Mouse (Mus musculus) cortical plate, adult 2 months (tissue): ENCODE measurements at regions not wholly inside any gene's neighbourhood (a gene's known extent, or its start where the extent isn't known, plus 50 kb on each side); places are given as distances from the start of the nearest gene placed in this dataset.

ENCODE experiments used
- H3K27ac ChIP-seq: fragments of 200-500 bp; 2 replicates; pipeline ENCODE4 v1.5.1; 2012; ENCODE audit warnings: low read length, control low read depth, inconsistent platforms; ENCODE audit not compliant: insufficient read depth
- H3K4me1 ChIP-seq: fragments of 200-500 bp; 2 replicates; pipeline ENCODE4 v1.6.1; 2011; ENCODE audit warnings: low read length; ENCODE audit not compliant: control insufficient read depth, insufficient read depth
- H3K4me3 ChIP-seq: fragments of 200-500 bp; 2 replicates; pipeline ENCODE4 v1.5.1; 2011; ENCODE audit warnings: mild to moderate bottlenecking, low read length, control low read depth; ENCODE audit not compliant: insufficient read depth
- CTCF ChIP-seq: fragments of 200-500 bp; IDR thresholded peaks from 2 replicates; pipeline ENCODE4 v1.5.1; 2011; ENCODE audit warnings: mild to moderate bottlenecking, control low read depth, low read length; ENCODE audit not compliant: insufficient read depth; ENCODE audit errors: extremely low read depth
- POLR2A ChIP-seq: fragments of 200-500 bp; IDR thresholded peaks from 2 replicates; pipeline ENCODE4 v1.6.1; 2011; ENCODE audit warnings: mild to moderate bottlenecking, low read length, control low read depth; ENCODE audit not compliant: insufficient read depth; ENCODE audit errors: extremely low read depth

DNA sequence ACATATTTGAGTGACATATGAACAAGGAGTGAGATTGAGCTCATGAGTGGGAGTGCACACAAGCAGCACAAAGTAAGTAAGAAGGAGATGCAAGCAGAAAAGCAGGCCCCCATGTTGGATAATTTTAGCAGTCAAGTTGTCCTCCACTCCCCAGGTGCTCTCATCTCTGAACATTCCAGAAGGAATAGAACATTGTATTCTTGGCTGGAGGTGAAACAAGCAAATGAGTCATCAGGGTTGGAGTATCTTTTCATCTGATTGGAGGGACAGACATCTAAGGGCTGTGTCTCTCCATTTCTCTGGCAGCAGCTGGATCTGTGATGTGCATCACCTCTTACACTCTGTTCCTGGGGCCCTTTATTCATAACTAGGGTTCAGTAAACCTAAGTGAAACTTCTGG lies 122.7 kb downstream of the Cldn1 start:
- Histone ChIP-seq H3K27ac (no peak overlapping the region), H3K4me3 (no peak overlapping the region), H3K4me1 (no peaks in the 10 kb centered on the region)
- TF ChIP-seq POLR2A (no peak), CTCF (no peak)

DNA sequence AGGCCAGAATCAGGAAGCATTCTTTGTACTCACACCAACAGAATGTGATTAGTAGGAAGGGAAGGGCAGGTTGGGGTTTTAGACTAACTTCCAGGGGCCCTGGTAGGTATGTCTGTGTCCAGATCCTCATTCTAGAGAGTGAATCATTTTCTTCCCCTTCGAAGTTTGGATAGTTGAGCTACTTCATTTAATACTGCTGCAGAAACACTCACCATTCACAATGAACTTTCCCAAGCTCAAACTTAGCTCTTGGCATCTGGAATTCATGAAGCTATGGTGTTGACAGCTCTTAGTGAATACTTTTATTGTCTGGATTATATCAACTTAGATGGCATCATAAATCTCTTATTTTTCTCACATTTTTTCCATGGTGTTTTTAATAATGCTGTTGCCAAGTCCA lies 123.7 kb downstream of the Cldn1 start:
- no peak overlapping the region for H3K4me3 ChIP-seq
- TF ChIP-seq POLR2A, result no peak
- TF ChIP-seq CTCF, result no peak
- H3K4me1 ChIP-seq, result no peaks in the 10 kb centered on the region
- H3K27ac ChIP-seq, result no peak overlapping the region

DNA sequence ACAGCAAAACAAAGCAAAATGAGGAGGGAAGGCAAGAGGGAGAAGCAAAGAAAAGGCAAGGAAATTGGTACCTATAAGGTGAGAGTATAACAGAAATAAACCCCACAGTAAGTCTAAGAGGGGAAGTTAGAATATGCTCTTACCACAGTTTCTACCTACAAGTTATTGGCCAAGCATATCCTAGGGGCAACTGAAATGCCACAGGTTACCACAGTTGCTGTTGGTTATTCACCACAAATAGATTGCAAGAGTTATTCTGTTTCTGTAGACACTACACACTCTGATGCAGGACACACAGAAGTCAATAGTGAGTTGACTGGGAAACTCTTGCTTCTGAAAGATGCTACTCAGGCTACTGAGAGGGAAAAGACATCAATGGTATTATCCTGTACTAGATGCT lies 129.7 kb upstream of the P3h2 start:
- H3K27ac ChIP-seq, result no peak overlapping the region
- TF ChIP-seq POLR2A (no peak), CTCF (no peak)
- no peaks in the 10 kb centered on the region for H3K4me1 ChIP-seq
- H3K4me3 ChIP-seq, result no peak overlapping the region

DNA sequence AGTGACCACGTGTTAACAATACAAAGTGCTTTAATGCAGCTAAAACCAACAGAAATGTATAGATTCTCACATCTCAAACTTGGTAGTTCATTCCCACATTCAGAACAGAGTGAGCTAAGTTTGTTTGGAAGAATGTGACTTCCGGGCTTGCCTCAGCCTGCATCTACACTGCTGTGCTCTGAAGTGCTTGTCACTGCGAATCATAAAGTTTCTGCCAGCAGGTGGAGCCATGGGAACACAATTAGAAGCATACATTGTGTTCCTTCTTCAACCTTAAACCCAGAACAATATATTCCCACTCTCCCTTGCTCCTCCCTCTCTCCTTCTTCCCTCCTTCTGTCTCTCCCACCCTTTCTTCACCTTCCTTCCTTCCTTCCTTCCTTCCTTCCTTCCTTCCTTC lies 128.5 kb upstream of the P3h2 start:
- Histone ChIP-seq H3K4me3 (no peak overlapping the region), H3K4me1 (no peaks in the 10 kb centered on the region), H3K27ac (no peak overlapping the region)
- peak; percentile 86 for TF ChIP-seq CTCF
- no peak for TF ChIP-seq POLR2A

DNA sequence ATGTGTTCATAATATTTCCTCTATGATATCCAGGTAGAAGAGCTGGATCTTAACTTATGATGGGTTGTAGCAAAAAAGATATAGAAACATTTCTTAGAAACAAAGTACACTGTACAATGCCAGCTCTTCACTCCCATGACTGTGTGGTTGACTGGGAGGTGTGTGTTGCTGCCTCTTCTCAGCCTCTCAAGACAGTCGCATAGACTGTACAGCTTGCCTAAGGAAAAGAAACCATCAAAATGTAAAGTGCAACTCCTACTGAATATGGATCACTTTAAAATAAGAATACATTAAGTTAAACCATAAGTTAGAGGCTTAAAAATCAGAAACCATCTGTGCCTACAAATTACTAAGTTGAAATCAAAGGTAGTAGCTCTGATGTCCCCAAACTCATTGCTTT lies 125.5 kb upstream of the P3h2 start:
- H3K4me3 ChIP-seq, result no peak overlapping the region
- H3K4me1 ChIP-seq, result no peaks in the 10 kb centered on the region
- H3K27ac ChIP-seq, result no peak overlapping the region
- TF ChIP-seq CTCF (no peak), POLR2A (no peak)

DNA sequence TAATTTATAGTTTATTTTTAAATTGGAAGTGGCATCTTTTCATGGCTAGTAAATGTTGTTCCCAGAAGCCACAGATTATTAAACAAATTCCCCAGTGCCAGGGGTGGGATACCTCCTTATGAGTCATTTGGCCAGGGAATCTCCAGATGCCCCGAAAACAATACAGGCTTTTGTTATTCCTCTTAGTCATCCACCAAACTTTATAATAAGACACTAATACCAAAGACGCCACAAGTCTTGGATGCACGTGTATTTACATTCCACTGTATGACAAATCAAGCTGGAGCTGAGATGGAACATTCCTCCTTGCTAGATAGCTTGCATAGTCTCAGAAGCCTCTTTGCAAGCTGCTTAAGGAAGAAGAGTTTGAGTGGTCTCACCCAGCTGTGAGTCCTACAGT lies 105.8 kb upstream of the P3h2 start:
- no peak for TF ChIP-seq POLR2A
- TF ChIP-seq CTCF, result no peak
- Histone ChIP-seq H3K4me3 (no peak overlapping the region), H3K4me1 (no peaks in the 10 kb centered on the region), H3K27ac (no peak overlapping the region)

DNA sequence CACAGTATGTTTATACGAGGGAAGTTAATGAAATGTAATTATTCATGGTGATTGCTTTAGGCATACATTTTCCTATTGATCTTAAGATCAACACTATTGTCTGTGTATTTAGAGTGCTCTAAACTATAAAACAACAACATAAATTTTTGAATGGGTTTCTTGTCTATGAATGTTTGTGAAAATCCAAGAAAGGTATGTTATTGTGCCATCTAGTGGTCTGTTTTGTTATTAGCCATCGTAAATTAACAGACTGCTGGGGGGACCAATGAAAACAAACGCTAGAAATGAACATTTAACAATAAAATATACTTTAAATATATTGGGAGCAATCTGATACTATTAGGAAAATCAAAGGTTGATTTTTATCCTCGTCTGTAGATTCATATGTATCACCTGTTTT lies 93.5 kb upstream of the P3h2 start:
- no peak overlapping the region for H3K4me3 ChIP-seq
- TF ChIP-seq POLR2A, result no peak
- TF ChIP-seq CTCF, result no peak
- no peak overlapping the region for H3K27ac ChIP-seq
- H3K4me1 ChIP-seq, result no peaks in the 10 kb centered on the region

DNA sequence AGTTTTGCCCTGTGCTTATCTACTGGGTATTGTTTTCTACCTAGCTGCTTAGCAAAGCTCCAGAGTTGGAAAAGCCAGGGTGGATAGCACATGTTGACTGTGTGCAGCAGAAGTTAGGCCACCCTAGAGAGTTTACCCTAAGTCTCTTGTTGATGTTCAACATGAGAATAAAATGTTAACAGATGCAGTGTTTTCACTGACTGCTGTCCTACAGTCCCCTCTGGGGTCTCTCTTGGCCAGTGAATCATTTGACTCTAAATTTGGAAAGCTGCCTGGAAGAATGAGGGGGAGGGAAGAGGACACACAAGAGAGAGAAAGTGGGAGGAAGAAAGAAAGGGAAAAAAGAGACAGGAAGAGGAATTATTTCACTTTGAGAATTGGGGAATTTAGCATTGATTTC lies 90.8 kb upstream of the P3h2 start:
- H3K4me1 ChIP-seq, result no peaks in the 10 kb centered on the region
- TF ChIP-seq CTCF (no peak), POLR2A (no peak)
- H3K27ac ChIP-seq, result no peak overlapping the region
- no peak overlapping the region for H3K4me3 ChIP-seq

DNA sequence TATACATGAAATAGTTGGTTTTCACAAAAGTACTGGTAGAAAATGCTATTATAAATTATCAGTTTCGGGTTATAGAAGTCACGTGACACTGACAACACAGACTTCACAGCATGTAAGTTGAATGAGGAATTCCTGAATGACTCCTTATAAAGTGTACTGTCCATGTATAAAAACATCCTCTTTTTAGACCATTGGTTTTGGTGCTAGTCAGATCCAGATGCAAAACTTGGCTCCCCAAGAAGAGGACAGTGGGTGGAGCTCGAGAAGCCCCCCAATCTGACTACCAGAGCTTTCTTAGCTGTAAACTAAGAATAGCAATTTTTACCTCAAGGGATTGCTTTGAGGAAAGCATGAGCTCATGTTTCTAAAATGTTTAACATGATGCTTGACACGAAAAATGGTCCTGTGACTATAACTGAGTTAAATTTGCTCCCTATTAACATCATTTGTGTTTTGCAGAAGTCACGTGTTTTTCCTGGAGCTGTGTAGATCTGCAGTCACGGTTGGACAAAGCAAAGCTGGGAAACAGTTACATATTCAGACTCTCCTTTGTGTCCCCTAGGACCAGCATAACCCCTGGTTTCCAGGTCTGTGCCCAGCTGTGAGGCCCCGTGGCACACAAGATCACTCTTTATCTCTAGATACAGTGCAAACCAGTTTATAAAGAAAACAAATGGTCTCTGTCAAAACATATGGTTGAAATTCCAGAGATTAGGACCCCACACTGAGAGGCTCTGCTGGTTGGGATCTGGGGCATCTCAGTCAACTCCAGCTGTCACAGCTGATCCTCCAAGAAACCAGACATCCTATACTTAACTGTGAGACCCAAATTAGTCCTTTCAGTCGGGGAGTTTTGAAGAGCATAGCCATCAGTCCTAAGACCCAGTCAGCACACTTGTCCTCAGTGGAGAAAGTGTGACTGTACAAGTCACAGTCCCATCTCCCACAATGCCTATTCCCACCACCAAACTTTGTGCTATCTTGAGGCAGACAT lies 80.0 kb upstream of the P3h2 start:
- Histone ChIP-seq H3K27ac (no peak overlapping the region), H3K4me1 (no peaks in the 10 kb centered on the region), H3K4me3 (no peak overlapping the region)
- TF ChIP-seq POLR2A (no peak), CTCF (no peak)

DNA sequence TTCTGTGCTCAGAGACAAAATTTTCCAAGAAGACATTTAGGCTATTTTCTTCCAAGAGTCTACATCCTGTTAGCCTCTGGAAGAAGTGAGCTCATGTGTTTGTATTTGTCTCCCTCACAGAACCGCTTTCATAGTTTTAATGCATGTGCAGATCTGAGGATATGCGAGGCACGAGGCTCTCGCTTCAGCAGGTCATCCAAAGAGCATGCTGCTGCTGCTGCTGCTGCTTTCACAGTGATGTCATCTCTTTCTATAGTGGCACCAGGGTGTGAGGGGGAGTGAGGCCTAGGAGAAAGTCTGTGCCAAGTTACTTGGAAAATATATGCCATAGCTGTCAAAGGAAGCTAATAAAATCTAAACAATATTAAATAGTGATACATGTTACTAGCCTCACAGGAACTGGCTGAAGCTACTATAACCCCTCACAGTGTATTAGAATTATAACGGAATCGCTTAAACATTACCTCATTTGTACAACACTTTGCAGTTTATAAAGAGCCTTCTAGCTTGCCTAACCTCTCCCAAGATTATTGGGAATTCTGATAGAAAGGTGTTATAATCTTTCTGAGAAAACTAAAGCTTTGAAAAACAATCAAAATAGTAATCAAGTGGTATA lies 79.2 kb upstream of the P3h2 start:
- no peak for TF ChIP-seq CTCF
- TF ChIP-seq POLR2A, result no peak
- H3K4me3 ChIP-seq, result no peak overlapping the region
- H3K4me1 ChIP-seq, result no peaks in the 10 kb centered on the region
- no peak overlapping the region for H3K27ac ChIP-seq
